Mouse (Mus musculus) liver, embryonic 11.5 days (tissue): ENCODE measurements around the gene Fbl. TPM values are rescaled to one million over a fixed set of nuclear protein-coding genes. Genes with fewer than 3 reads are reported as not detected.
"Not testable (repeated sequence)": the region's sequence is repeated elsewhere in the genome, so short reads cannot be mapped to it uniquely, and the experiment has no call there.

Experiments used
- ATAC-seq: fragments of 200-750 bp; cut with Nextera tagmentation; replicated peaks from 2 replicates; pipeline ENCODE4 v1.8.0; 2017; ENCODE audit warnings: moderate number of reproducible peaks, mild to moderate bottlenecking, moderate TSS enrichment, moderate library complexity; ENCODE audit not compliant: low FRiP score
- DNase-seq: peaks from one replicate; pipeline ENCODE4 v3.0.0-alpha.2; 2017; ENCODE audit warnings: low spot score
- H3K27ac ChIP-seq: fragments of 300-500 bp; sonication (generic); 2 replicates; pipeline ENCODE4 v1.5.1; 2014; ENCODE audit warnings: mild to moderate bottlenecking, low read depth, low read length, control low read depth
- H3K27me3 ChIP-seq: fragments of 300-500 bp; sonication (generic); replicated peaks from 2 replicates; pipeline ENCODE4 v1.6.1; 2014; ENCODE audit warnings: low read length, mixed read lengths; ENCODE audit not compliant: control insufficient read depth, insufficient read depth
- H3K36me3 ChIP-seq: fragments of 300-500 bp; sonication (generic); 2 replicates; pipeline ENCODE4 v1.6.1; 2014; ENCODE audit warnings: mild to moderate bottlenecking, low read length, moderate library complexity, mixed read lengths; ENCODE audit not compliant: control insufficient read depth, insufficient read depth
- H3K4me1 ChIP-seq: fragments of 300-500 bp; sonication (generic); replicated peaks from 2 replicates; pipeline ENCODE4 v1.6.1; 2014; ENCODE audit warnings: low read length, mixed read lengths; ENCODE audit not compliant: control insufficient read depth, insufficient read depth
- H3K4me2 ChIP-seq: fragments of 300-500 bp; sonication (generic); 2 replicates; pipeline ENCODE4 v1.6.1; 2014; ENCODE audit warnings: mild to moderate bottlenecking, control low read depth, moderate library complexity
- H3K4me3 ChIP-seq: fragments of 300-500 bp; sonication (generic); 2 replicates; pipeline ENCODE4 v1.5.1; 2014; ENCODE audit warnings: low read depth, low read length, control low read depth
- H3K9ac ChIP-seq: fragments of 300-500 bp; sonication (generic); 2 replicates; pipeline ENCODE4 v1.6.1; 2014; ENCODE audit warnings: low read depth, low read length, control low read depth
- H3K9me3 ChIP-seq: fragments of 300-500 bp; sonication (generic); 2 replicates; pipeline ENCODE4 v1.6.1; 2016; ENCODE audit warnings: low read length, inconsistent platforms, mixed read lengths; ENCODE audit not compliant: control insufficient read depth
- WGBS: fragments of 180-500 bp; shearing (Covaris S2); extraction: QIAGEN DNeasy Blood & Tissue Kit; methylation state at CpG from one replicate; pipeline ENCODE4 v1.1.7; 2014; 5-methylcytosine and 5-hydroxymethylcytosine counted together
- polyA plus RNA-seq: library from polyadenylated mRNA; unstranded; fragments of >200 nt; fragmentation: Nextera tagmentation; extraction: Ambion mirVana; gene quantifications from 2 replicates; pipeline ENCODE4 v1.2.1, GENCODE M21; 2014

Gene Fbl
- polyA plus RNA-seq: 39.9 and 51.2 TPM in 2 replicates

GRCm38 (mm10) chr7:28169489-28170422, at the start of gene Fbl:
Fbl (plus strand) TSS chr7:28169710.
- peak within 1 kb of the TSS; percentile 67 for H3K27ac ChIP-seq
- H3K4me3 ChIP-seq: peak within 1 kb of the TSS; percentile 89
- ATAC-seq: peak; percentile 85
- H3K9ac ChIP-seq: peak within 1 kb of the TSS; percentile 90
- peak; percentile 89 for DNase-seq
- peaks cover under 1% of the 10 kb centered on the region; the same call in 1 of the 2 replicates for H3K36me3 ChIP-seq
- H3K4me2 ChIP-seq: peak within 1 kb of the TSS; percentile 99
- H3K9me3 ChIP-seq: peaks cover 3% of the 10 kb centered on the region
- H3K4me1 ChIP-seq: peaks cover 17% of the 10 kb centered on the region
- H3K27me3 ChIP-seq: no peaks in the 10 kb centered on the region
- WGBS: under 1% methylated on average over 80 of the region's 80 CpGs

DNA sequence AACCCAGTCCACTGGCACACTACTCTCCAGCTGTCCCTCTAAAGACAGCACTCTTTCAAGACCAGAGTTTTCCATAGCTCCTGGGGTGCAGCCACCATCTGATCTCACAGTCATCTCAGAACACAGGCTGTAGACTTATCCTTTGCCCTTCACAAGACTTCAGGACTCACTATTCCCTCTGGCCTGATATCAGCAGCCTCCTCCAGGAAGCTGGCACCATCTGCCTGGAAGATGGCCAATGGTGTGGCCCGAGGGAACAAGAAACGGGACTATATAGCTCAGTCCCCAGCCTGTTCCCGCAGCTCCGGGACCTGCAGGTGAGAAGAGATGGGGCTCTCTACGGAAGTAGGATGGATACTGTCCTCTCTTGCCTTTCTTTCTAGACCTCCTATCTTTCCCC, 40.3 kb upstream of the Fbl start, which contains the start of gene 9530053A07Rik:
Gene 9530053A07Rik, plus strand, starts transcription at position 301 of the 400 bp plus-strand sequence.
- H3K9me3 ChIP-seq: no peaks in the 10 kb centered on the region
- H3K4me2 ChIP-seq: no peak within 1 kb of the TSS
- no peak within 1 kb of the TSS for H3K9ac ChIP-seq
- no peaks in the 10 kb centered on the region for H3K4me1 ChIP-seq
- ATAC-seq (no peak), DNase-seq (no peak)
- no peaks in the 10 kb centered on the region for H3K27me3 ChIP-seq
- H3K36me3 ChIP-seq: no peaks in the 10 kb centered on the region
- H3K27ac ChIP-seq: no peak within 1 kb of the TSS
- H3K4me3 ChIP-seq: no peak within 1 kb of the TSS
- WGBS: 79% methylated on average over 5 of the region's 5 CpGs

DNA sequence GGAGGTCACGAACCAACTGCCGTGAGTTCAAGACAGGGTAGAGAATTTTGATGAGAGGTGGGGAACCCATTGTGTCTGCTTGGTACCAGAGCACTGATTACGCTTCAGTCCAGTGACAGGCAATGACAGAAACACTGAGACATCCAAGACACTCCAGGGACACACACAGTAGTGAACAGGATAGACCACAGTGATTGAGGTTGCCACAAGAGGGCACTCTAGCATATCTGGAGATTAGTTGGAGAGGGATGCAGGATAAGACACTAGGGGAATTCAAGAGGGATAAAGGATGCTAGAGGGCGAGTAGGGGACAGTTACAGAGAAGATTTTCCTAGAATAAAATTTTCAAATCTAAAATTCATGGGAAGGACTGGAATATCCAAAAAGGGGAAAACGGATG, 31.9 kb upstream of the Fbl start:
- 61% methylated on average over 5 of the region's 5 CpGs for WGBS
- no peaks in the 10 kb centered on the region for H3K36me3 ChIP-seq
- no peak for DNase-seq

GRCm38 (mm10) chr7:28148263-28148662, 21.2 kb upstream of the Fbl start:
- 17% methylated on average over 3 of the region's 3 CpGs for WGBS

More for the DNA sequence above, 31.9 kb upstream of the Fbl start:
- Histone ChIP-seq H3K4me3 (no peak overlapping the region), H3K9me3 (peaks cover 2% of the 10 kb centered on the region; the same call in 1 of the 2 replicates), H3K9ac (no peak overlapping the region), H3K4me1 (no peaks in the 10 kb centered on the region), H3K27ac (no peak overlapping the region), H3K4me2 (no peak overlapping the region), H3K27me3 (no peaks in the 10 kb centered on the region)
- no peak for ATAC-seq

DNA sequence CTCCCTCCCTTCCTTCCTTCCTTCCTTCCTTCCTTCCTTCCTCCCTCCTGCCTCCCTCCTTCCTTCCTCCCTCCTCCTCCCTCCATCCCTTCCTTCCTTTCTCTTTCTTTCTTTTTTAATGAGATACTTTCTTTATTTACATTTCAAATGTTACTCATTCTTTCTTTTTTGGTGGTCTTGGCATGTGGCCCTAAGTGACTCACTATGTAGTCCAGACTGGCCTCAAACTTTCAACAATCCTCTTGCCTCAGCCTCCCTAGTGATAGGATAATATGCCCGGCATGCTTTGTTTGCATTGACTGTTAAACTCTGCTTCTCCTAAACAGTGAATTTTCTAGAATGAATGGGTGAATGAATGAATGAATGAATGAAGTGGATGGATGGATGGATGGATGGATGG, 19.7 kb upstream of the Fbl start:
- Histone ChIP-seq H3K27me3 (no peaks in the 10 kb centered on the region), H3K4me1 (no peaks in the 10 kb centered on the region), H3K27ac (no peak overlapping the region), H3K9ac (no peak overlapping the region), H3K36me3 (no peaks in the 10 kb centered on the region), H3K4me3 (no peak overlapping the region), H3K9me3 (no peaks in the 10 kb centered on the region), H3K4me2 (no peak overlapping the region)
- DNase-seq: no peak
- ATAC-seq: no peak
- WGBS: 78% methylated on average over 1 of the region's 1 CpGs

More at GRCm38 (mm10) chr7:28148263-28148662, 21.2 kb upstream of the Fbl start:
- H3K4me1 ChIP-seq: no peaks in the 10 kb centered on the region
- H3K9me3 ChIP-seq: no peaks in the 10 kb centered on the region
- H3K4me2 ChIP-seq: no peak overlapping the region
- no peaks in the 10 kb centered on the region for H3K27me3 ChIP-seq
- DNase-seq (peak; percentile 67), ATAC-seq (no peak)
- H3K36me3 ChIP-seq: no peaks in the 10 kb centered on the region
- H3K4me3 ChIP-seq: no peak overlapping the region
- H3K9ac ChIP-seq: no peak overlapping the region
- H3K27ac ChIP-seq: no peak overlapping the region

GRCm38 (mm10) chr7:28151584-28152221, 17.8 kb upstream of the Fbl start:
- Histone ChIP-seq H3K4me1 (no peaks in the 10 kb centered on the region), H3K27me3 (no peaks in the 10 kb centered on the region), H3K4me3 (no peak overlapping the region), H3K9ac (no peak overlapping the region), H3K4me2 (no peak overlapping the region; the same call in 1 of the 2 replicates), H3K36me3 (no peaks in the 10 kb centered on the region), H3K9me3 (no peaks in the 10 kb centered on the region), H3K27ac (no peak overlapping the region)
- ATAC-seq: no peak
- WGBS: 14% methylated on average over 13 of the region's 13 CpGs
- DNase-seq: peak; percentile 43

GRCm38 (mm10) chr7:28153595-28153994, 15.9 kb upstream of the Fbl start:
- ATAC-seq, H3K4me1 ChIP-seq, H3K4me2 ChIP-seq, DNase-seq, H3K36me3 ChIP-seq, H3K4me3 ChIP-seq, H3K9me3 ChIP-seq, H3K9ac ChIP-seq, H3K27me3 ChIP-seq, H3K27ac ChIP-seq: not testable (repeated sequence)
- whole genome bisulfite sequencing: 44% methylated on average over 5 of the region's 5 CpGs

DNA sequence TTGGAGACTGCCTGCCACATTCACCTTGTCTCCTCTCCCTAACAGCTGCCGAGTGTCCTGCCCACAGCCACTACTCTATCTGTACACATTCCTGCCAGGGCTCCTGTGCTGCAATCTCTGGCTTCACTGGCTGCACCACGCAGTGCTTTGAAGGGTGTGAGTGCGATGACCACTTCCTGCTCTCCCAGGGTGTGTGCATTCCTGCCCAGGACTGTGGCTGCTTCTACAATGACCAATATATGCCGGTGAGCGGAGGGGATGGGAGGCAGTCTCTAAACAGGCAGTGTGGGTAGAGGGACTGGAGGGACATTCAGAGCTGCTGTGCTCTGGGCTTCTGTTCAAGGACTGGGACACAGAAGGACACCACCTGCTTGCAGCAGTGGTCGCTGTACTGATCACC, 10.2 kb upstream of the Fbl start:
- H3K4me3 ChIP-seq: no peak overlapping the region
- H3K4me2 ChIP-seq: no peak overlapping the region
- H3K4me1 ChIP-seq: no peaks in the 10 kb centered on the region
- no peaks in the 10 kb centered on the region for H3K36me3 ChIP-seq
- H3K9me3 ChIP-seq: no peaks in the 10 kb centered on the region
- H3K27me3 ChIP-seq: no peaks in the 10 kb centered on the region
- ATAC-seq (no peak), DNase-seq (no peak)
- WGBS: 44% methylated on average over 6 of the region's 6 CpGs
- H3K9ac ChIP-seq: no peak overlapping the region
- H3K27ac ChIP-seq: no peak overlapping the region
